Mouse (Mus musculus) hindbrain, embryonic 12.5 days (tissue): Measurements from ENCODE around the gene Tekt3. TPM values are rescaled to one million over a fixed set of nuclear protein-coding genes. Genes with fewer than 3 reads are reported as not detected.

Source experiments
- ATAC-seq: fragments of 200-750 bp; cut with Nextera tagmentation; 2 replicates; pipeline ENCODE4 v1.8.0; 2017; ENCODE audit warnings: moderate TSS enrichment; ENCODE audit not compliant: low FRiP score
- H3K27ac ChIP-seq: fragments of 300-500 bp; sonication (generic); 2 replicates; pipeline ENCODE4 v1.5.1; 2016; ENCODE audit warnings: mild to moderate bottlenecking
- H3K27me3 ChIP-seq: fragments of 300-500 bp; sonication (generic); 2 replicates; pipeline ENCODE4 v1.6.1; 2016; ENCODE audit warnings: mild to moderate bottlenecking
- H3K36me3 ChIP-seq: fragments of 300-500 bp; sonication (generic); 2 replicates; pipeline ENCODE4 v1.6.1; 2016; ENCODE audit warnings: mild to moderate bottlenecking
- H3K4me1 ChIP-seq: fragments of 300-500 bp; sonication (generic); 2 replicates; pipeline ENCODE4 v1.6.1; 2016
- H3K4me2 ChIP-seq: fragments of 300-500 bp; sonication (generic); replicated peaks from 2 replicates; pipeline ENCODE4 v1.6.1; 2016; ENCODE audit warnings: mild to moderate bottlenecking
- H3K4me3 ChIP-seq: fragments of 300-500 bp; sonication (generic); 2 replicates; pipeline ENCODE4 v1.5.1; 2016; ENCODE audit warnings: mild to moderate bottlenecking
- H3K9ac ChIP-seq: fragments of 300-500 bp; sonication (generic); 2 replicates; pipeline ENCODE4 v1.6.1; 2016; ENCODE audit warnings: mild to moderate bottlenecking, moderate library complexity
- H3K9me3 ChIP-seq: fragments of 300-500 bp; sonication (generic); replicated peaks from 2 replicates; pipeline ENCODE4 v1.6.1; 2016; ENCODE audit warnings: mild to moderate bottlenecking
- WGBS: fragments of 180-500 bp; shearing (Covaris S2); methylation state at CpG from one replicate; pipeline ENCODE4 v1.1.7; 2016; 5-methylcytosine and 5-hydroxymethylcytosine counted together
- polyA plus RNA-seq: library from polyadenylated mRNA; unstranded; fragments of >200 nt; fragmentation: Nextera tagmentation; extraction: Ambion mirVana; gene quantifications from 2 replicates; pipeline ENCODE4 v1.2.1, GENCODE M21; 2016

Tekt3 gene
- polyA plus RNA-seq, 1 experiment from 2014 or later, result not detected

DNA sequence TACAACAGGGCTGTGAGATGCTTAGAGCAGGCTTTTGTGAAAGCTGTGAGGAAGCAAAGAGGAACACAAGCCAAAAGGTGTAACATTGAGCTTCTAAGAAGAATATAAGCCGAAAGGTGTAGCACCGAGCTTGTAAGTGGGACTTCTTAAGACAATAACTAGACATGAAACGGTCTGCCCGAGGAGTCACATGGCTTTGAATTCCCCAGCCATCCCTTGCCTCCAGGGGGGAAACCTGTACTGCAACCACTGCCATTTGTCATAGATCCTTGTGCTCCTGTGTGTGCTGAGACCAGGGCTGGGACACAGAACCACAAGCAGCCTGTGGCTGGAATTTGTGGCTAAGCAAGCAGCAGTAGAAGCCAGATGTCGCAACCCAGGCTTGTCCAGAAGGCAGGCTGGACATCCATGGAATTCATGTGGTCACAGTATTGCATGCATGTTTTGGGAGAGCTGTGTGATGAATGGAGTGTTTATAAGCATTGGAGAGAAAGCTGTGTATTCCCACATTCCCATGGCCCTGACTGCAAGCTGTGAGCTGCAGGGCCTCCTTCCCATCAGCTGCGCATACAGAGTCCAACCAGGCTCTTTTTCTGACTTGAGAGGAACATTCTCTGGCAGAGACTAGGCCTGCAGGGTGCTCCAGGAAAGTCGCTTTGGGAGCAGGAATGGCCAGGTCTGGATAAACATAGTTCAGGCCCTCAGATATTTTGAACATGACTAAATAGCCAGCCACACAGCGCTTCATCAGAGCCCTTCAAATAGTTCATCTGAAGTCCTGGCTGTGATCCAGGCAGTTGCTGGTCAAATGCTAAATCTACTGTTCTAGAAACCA lies 53.6 kb downstream of the Tekt3 start:
- ATAC-seq, result no peak
- no peaks in the 10 kb centered on the region for H3K36me3 ChIP-seq
- H3K27ac ChIP-seq, result no peak overlapping the region
- H3K9ac ChIP-seq, result no peak overlapping the region
- peaks cover 2% of the 10 kb centered on the region; the same call in 1 of the 2 replicates for H3K4me1 ChIP-seq
- H3K27me3 ChIP-seq, result no peaks in the 10 kb centered on the region
- H3K4me3 ChIP-seq, result no peak overlapping the region
- 78% methylated on average over 8 of the region's 8 CpGs for WGBS
- H3K4me2 ChIP-seq, result no peak overlapping the region
- H3K9me3 ChIP-seq, result no peaks in the 10 kb centered on the region

DNA sequence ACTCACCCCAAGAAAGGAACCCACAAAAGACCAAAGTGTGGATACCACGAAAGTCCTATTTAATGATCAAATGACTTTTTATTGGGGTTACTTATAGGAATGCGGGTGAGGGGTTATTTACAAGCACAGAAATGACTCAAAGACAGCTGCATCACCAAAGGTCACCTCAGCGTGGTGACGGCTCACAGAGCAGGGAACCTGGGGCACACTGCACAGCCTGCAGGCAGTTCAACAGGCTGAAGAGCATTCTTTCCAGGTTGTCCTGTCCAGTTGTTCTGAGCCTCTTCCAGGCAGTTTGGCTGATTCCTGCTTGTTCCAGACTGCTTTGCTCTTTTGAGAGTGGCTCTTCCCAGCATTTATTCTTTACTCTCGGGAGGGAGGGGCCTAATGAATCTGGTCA lies 55.2 kb downstream of the Tekt3 start:
- Histone ChIP-seq H3K4me1 (peaks cover 2% of the 10 kb centered on the region; the same call in 1 of the 2 replicates), H3K4me2 (no peak overlapping the region), H3K9ac (no peak overlapping the region), H3K27me3 (no peaks in the 10 kb centered on the region), H3K9me3 (no peaks in the 10 kb centered on the region), H3K4me3 (no peak overlapping the region), H3K27ac (no peak overlapping the region), H3K36me3 (no peaks in the 10 kb centered on the region)
- 89% methylated on average over 5 of the region's 5 CpGs for WGBS
- ATAC-seq, result no peak

- Histone ChIP-seq H3K4me1 (peaks cover 2% of the 10 kb centered on the region; the same call in 1 of the 2 replicates), H3K4me3 (no peak overlapping the region), H3K4me2 (no peak overlapping the region), H3K27ac (no peak overlapping the region), H3K9ac (no peak overlapping the region), H3K27me3 (no peaks in the 10 kb centered on the region), H3K9me3 (no peaks in the 10 kb centered on the region), H3K36me3 (no peaks in the 10 kb centered on the region)
- ATAC-seq, result no peak
- WGBS, result 84% methylated on average over 1 of the region's 1 CpGs
Observed at GRCm38 (mm10) chr11:63117266-63117665, 55.8 kb downstream of the Tekt3 start.

DNA sequence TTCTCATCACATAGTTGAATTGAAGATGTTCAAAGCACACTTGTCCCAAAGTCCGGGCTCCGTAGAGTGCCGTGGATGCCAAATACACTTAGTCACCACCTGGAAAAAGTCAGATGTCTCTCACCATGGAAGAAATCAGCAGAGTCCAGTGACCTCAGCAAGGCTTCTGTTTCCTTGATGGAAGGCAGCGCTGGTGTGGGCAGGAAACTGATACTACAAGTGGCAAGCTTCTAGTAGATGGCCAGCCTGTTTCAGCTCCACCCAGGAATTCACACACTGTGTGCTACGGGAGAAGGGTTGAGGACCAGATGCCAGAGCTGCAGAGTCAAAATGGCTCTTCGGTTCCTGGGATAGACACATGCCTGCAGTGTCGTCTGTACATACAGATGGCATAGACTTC lies 58.3 kb downstream of the Tekt3 start:
- ATAC-seq, result no peak
- WGBS, result 93% methylated on average over 7 of the region's 7 CpGs
- no peak overlapping the region for H3K4me2 ChIP-seq
- no peaks in the 10 kb centered on the region for H3K27me3 ChIP-seq
- no peak overlapping the region for H3K4me3 ChIP-seq
- no peak overlapping the region for H3K27ac ChIP-seq
- H3K9ac ChIP-seq, result no peak overlapping the region
- H3K36me3 ChIP-seq, result no peaks in the 10 kb centered on the region
- peaks cover 6% of the 10 kb centered on the region for H3K4me1 ChIP-seq
- no peaks in the 10 kb centered on the region for H3K9me3 ChIP-seq

- Histone ChIP-seq H3K9me3 (no peaks in the 10 kb centered on the region), H3K4me1 (peaks cover 4% of the 10 kb centered on the region; the same call in 1 of the 2 replicates), H3K27me3 (no peaks in the 10 kb centered on the region), H3K27ac (no peak overlapping the region), H3K4me3 (no peak overlapping the region), H3K9ac (no peak overlapping the region), H3K4me2 (no peak overlapping the region), H3K36me3 (no peaks in the 10 kb centered on the region)
- ATAC-seq, result no peak
- WGBS, result 71% methylated on average over 2 of the region's 2 CpGs
Observed at GRCm38 (mm10) chr11:63122249-63122648, 60.8 kb downstream of the Tekt3 start.

GRCm38 (mm10) chr11:63122776-63123350 lies 61.4 kb downstream of the Tekt3 start:
- H3K9me3 ChIP-seq, result no peaks in the 10 kb centered on the region

DNA sequence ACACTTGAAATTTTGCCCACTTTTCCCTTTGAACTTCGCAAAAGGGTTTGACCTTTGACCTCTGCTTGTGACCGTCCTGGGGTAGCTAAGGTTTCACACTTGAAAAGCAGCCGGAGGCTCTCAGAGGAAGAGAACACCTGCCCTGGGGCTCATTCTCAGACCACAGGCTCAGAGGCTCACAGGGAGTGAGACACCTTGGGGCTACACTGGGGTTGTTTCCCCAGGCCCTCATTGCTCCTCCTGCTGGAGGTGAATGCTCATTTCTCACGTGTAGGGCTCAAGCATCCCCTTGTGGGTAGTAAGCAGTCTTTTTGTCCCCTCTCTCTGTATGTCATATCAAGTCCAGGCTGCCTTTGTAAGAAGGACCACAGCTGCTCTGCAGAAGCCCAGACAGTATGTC lies 62.9 kb downstream of the Tekt3 start:
- no peak overlapping the region for H3K9ac ChIP-seq
- ATAC-seq, result no peak
- 13% methylated on average over 4 of the region's 4 CpGs for WGBS
- no peaks in the 10 kb centered on the region for H3K36me3 ChIP-seq
- H3K4me1 ChIP-seq, result peaks cover 4% of the 10 kb centered on the region; the same call in 1 of the 2 replicates
- no peak overlapping the region for H3K27ac ChIP-seq
- H3K4me2 ChIP-seq, result no peak overlapping the region
- no peak overlapping the region for H3K4me3 ChIP-seq
- peaks cover 8% of the 10 kb centered on the region for H3K27me3 ChIP-seq
- no peaks in the 10 kb centered on the region for H3K9me3 ChIP-seq

More at GRCm38 (mm10) chr11:63122776-63123350, 61.4 kb downstream of the Tekt3 start:
- peaks cover 4% of the 10 kb centered on the region; the same call in 1 of the 2 replicates for H3K4me1 ChIP-seq
- H3K9ac ChIP-seq, result no peak overlapping the region
- H3K27me3 ChIP-seq, result no peaks in the 10 kb centered on the region
- no peak for ATAC-seq
- WGBS, result 74% methylated on average over 4 of the region's 4 CpGs
- no peak overlapping the region for H3K4me3 ChIP-seq
- H3K36me3 ChIP-seq, result no peaks in the 10 kb centered on the region
- no peak overlapping the region for H3K4me2 ChIP-seq
- H3K27ac ChIP-seq, result no peak overlapping the region

DNA sequence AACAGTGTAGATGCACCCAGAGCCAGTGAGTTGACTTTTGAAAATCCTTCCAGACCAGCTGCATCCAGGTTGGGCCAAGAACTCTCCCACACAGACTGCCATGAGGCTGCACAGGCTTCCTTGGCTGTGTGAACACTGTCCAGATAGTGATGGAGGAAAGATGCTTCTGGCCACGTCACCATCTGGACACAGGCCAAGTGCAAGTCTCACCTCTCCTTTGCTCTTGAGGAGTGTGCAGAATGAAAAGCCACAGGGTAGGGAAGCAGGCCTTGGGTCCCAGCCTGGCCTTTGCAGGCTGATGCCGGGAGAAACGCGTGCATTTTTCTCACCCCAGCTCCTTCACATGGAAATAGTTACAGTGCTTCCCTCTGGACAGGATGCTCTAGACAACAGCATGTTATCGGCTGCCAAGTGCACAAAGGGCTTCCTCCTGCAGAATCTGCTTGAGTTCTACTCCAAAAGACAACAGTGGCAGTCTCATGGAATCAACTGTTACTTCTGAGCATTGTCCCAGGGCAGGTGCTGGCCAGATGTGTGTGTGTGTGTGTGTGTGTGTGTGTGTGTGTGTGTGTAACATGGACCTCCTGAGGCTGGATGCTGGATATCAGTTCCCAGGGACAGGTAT lies 64.5 kb downstream of the Tekt3 start:
- Histone ChIP-seq H3K9ac (no peak overlapping the region), H3K4me3 (no peak overlapping the region), H3K27me3 (peaks cover 25% of the 10 kb centered on the region), H3K9me3 (no peaks in the 10 kb centered on the region), H3K27ac (no peak overlapping the region), H3K4me1 (peaks cover 10% of the 10 kb centered on the region), H3K4me2 (no peak overlapping the region), H3K36me3 (no peaks in the 10 kb centered on the region)
- ATAC-seq, result no peak
- 72% methylated on average over 5 of the region's 5 CpGs for WGBS

- Histone ChIP-seq H3K27me3 (peaks cover 35% of the 10 kb centered on the region), H3K27ac (no peak overlapping the region), H3K36me3 (no peaks in the 10 kb centered on the region), H3K4me3 (no peak overlapping the region), H3K9me3 (no peaks in the 10 kb centered on the region), H3K9ac (no peak overlapping the region), H3K4me1 (peaks cover 21% of the 10 kb centered on the region), H3K4me2 (no peak overlapping the region)
- no peak for ATAC-seq
- 80% methylated on average over 8 of the region's 8 CpGs for WGBS
Observed at GRCm38 (mm10) chr11:63126976-63127375, 65.5 kb downstream of the Tekt3 start.

GRCm38 (mm10) chr11:63127513-63127912 lies 66.1 kb downstream of the Tekt3 start:
- no peak overlapping the region for H3K4me2 ChIP-seq
- H3K4me1 ChIP-seq, result peaks cover 26% of the 10 kb centered on the region
- peaks cover 40% of the 10 kb centered on the region for H3K27me3 ChIP-seq
- H3K36me3 ChIP-seq, result no peaks in the 10 kb centered on the region
- H3K9ac ChIP-seq, result no peak overlapping the region
- no peaks in the 10 kb centered on the region for H3K9me3 ChIP-seq
- no peak for ATAC-seq
- H3K27ac ChIP-seq, result no peak overlapping the region
- H3K4me3 ChIP-seq, result no peak overlapping the region
- WGBS, result 88% methylated on average over 4 of the region's 4 CpGs

GRCm38 (mm10) chr11:63128784-63129183 lies 67.3 kb downstream of the Tekt3 start, which contains the start of gene Pmp22:
Gene Pmp22, plus strand, starts transcription at chr11:63128982.
- H3K36me3 ChIP-seq, result no peaks in the 10 kb centered on the region
- no peaks in the 10 kb centered on the region for H3K9me3 ChIP-seq
- H3K4me3 ChIP-seq, result no peak within 1 kb of the TSS
- no peak within 1 kb of the TSS for H3K9ac ChIP-seq
- WGBS, result 56% methylated on average over 2 of the region's 2 CpGs
- no peak within 1 kb of the TSS for H3K27ac ChIP-seq
- no peak for ATAC-seq
- H3K27me3 ChIP-seq, result peaks cover 51% of the 10 kb centered on the region
- H3K4me2 ChIP-seq, result no peak within 1 kb of the TSS
- peaks cover 34% of the 10 kb centered on the region for H3K4me1 ChIP-seq

DNA sequence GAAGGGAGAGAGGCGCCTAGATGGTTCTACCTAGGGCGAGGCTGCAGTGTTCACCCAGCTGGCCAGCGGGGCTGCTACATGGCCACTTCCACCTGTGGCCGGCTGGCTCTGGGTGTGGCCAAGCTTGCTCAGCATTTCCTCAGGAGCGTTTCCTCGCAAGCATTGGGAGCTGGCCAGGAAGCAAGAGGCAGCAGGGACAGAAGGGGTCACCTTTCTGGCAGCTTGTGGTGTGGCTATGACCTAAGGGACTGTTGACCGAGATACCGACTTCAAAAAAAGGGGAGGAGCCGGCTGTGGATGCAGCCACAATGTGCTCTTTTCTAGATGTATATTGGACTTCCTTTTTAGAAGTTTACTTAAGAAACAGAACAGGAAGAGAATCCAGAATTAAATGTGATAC lies 67.9 kb downstream of the Tekt3 start:
- Histone ChIP-seq H3K36me3 (no peaks in the 10 kb centered on the region), H3K4me1 (peaks cover 32% of the 10 kb centered on the region), H3K4me2 (no peak overlapping the region), H3K4me3 (no peak overlapping the region), H3K27ac (no peak overlapping the region), H3K27me3 (peaks cover 57% of the 10 kb centered on the region), H3K9ac (no peak overlapping the region), H3K9me3 (no peaks in the 10 kb centered on the region)
- 62% methylated on average over 9 of the region's 9 CpGs for WGBS
- no peak for ATAC-seq
